Mouse (Mus musculus) ES-E14 (cell line): ENCODE results near the gene Akr1c6. TPM values are rescaled to one million over a fixed set of nuclear protein-coding genes. Genes with fewer than 3 reads are reported as not detected.

Experiments used
- DNase-seq: peaks from one replicate; pipeline ENCODE4 v3.0.0-alpha.2; 2013; ENCODE audit warnings: low read depth, low spot score
- H3K27ac ChIP-seq: 2 replicates; pipeline ENCODE4 v1.5.1; 2012; ENCODE audit warnings: low read depth, mild to moderate bottlenecking, low read length, moderate library complexity, mixed read lengths; ENCODE audit not compliant: poor library complexity, insufficient read depth, severe bottlenecking
- H3K36me3 ChIP-seq: 2 replicates; pipeline ENCODE4 v1.6.1; 2012; ENCODE audit warnings: mild to moderate bottlenecking, low read length, moderate library complexity, mixed read lengths; ENCODE audit not compliant: control insufficient read depth, poor library complexity, insufficient read depth, severe bottlenecking
- H3K4me1 ChIP-seq, 2 experiments: fragments of 150-350 bp in 1 of 2; sonication (generic) in 1 of 2; 2 replicates each; pipeline ENCODE4 v1.6.1; 2012; ENCODE audit warnings: low read length in 2 of 2, mild to moderate bottlenecking in 1 of 2, mixed read lengths in 1 of 2; ENCODE audit not compliant: control insufficient read depth in 2 of 2, insufficient read depth in 2 of 2, poor library complexity in 1 of 2
- H3K4me3 ChIP-seq, 2 experiments: fragments of 150-350 bp in 1 of 2; sonication (generic) in 1 of 2; 2 replicates each; pipeline ENCODE4 v1.5.1; 2012; ENCODE audit warnings: low read length in 2 of 2, low read depth in 1 of 2, mild to moderate bottlenecking in 1 of 2, mixed read lengths in 1 of 2; ENCODE audit not compliant: insufficient read depth in 1 of 2, poor library complexity in 1 of 2, severe bottlenecking in 1 of 2
- H3K9ac ChIP-seq: 2 replicates; pipeline ENCODE4 v1.6.1; 2012; ENCODE audit warnings: low read depth, mild to moderate bottlenecking, low read length, mixed read lengths; ENCODE audit not compliant: poor library complexity, insufficient read depth, severe bottlenecking
- H3K9me3 ChIP-seq: fragments of 150-350 bp; sonication (generic); 2 replicates; pipeline ENCODE4 v1.6.1; 2012; ENCODE audit warnings: low read depth, mild to moderate bottlenecking, low read length; ENCODE audit not compliant: control insufficient read depth, insufficient read depth
- CHD2 ChIP-seq: IDR thresholded peaks from 2 replicates; pipeline ENCODE4 v1.6.1; 2014; ENCODE audit warnings: mild to moderate bottlenecking, low read depth, low read length, inconsistent platforms
- HCFC1 ChIP-seq: IDR thresholded peaks from 2 replicates; pipeline ENCODE4 v1.6.1; 2012; ENCODE audit warnings: low read length, inconsistent platforms, borderline replicate concordance; ENCODE audit not compliant: insufficient read depth
- MAFK ChIP-seq: IDR thresholded peaks from 2 replicates; pipeline ENCODE4 v1.6.1; 2014; ENCODE audit warnings: mild to moderate bottlenecking, low read depth, low read length, inconsistent platforms; ENCODE audit not compliant: insufficient read depth
- ZC3H11A ChIP-seq: IDR thresholded peaks from 2 replicates; pipeline ENCODE4 v1.6.1; 2012; ENCODE audit warnings: low read depth, mild to moderate bottlenecking, inconsistent platforms, low read length, borderline replicate concordance
- ZNF384 ChIP-seq: IDR thresholded peaks from 2 replicates; pipeline ENCODE4 v1.6.1; 2012; ENCODE audit warnings: low read depth, low read length, inconsistent platforms
- in situ Hi-C, 2 experiments: fragments of 600-800 bp; cut with MboI; formaldehyde crosslinking; loops; one replicate each; pipeline ENCODE4 v1.15.1; 2025; ENCODE audit warnings: low sequenced_read_pairs in 2 of 2, inconsistent platforms in 1 of 2; ENCODE audit not compliant: unreplicated experiment in 2 of 2
- total RNA-seq: library from RNA; depleted of rRNA; stranded (reverse); fragments of 300-350 nt; gene quantifications from 2 replicates; pipeline ENCODE4 v1.2.3, GENCODE M21; 2012

Akr1c6 gene
- total RNA-seq, 1 experiment, result not detected

- peak; percentile 15 for DNase-seq
- no peaks in the 10 kb centered on the region for H3K36me3 ChIP-seq
- no peak for TF ChIP-seq CHD2
- no peak for TF ChIP-seq HCFC1
- no peak for TF ChIP-seq MAFK
- TF ChIP-seq ZC3H11A, result no peak
- no peak for TF ChIP-seq ZNF384
- no peak overlapping the region for H3K9ac ChIP-seq
- H3K27ac ChIP-seq, result no peak overlapping the region; the same call in 1 of the 2 replicates
- in situ Hi-C loops, result no loop called here
- H3K4me1 ChIP-seq, result no peaks in the 10 kb centered on the region; a peak in 1 of 4 replicates
- no peak overlapping the region for H3K4me3 ChIP-seq
- H3K9me3 ChIP-seq, result no peaks in the 10 kb centered on the region
Measured at GRCm38 (mm10) chr13:4400831-4401230, 33.3 kb upstream of the Akr1c6 start.

GRCm38 (mm10) chr13:4402221-4402620 is 31.9 kb upstream of the Akr1c6 start:
- Histone ChIP-seq H3K4me1 (no peaks in the 10 kb centered on the region; a peak in 1 of 4 replicates), H3K9ac (no peak overlapping the region), H3K9me3 (no peaks in the 10 kb centered on the region), H3K4me3 (no peak overlapping the region), H3K36me3 (no peaks in the 10 kb centered on the region), H3K27ac (peak overlapping the region; percentile 13; the same call in 1 of the 2 replicates)
- DNase-seq, result no peak
- TF ChIP-seq HCFC1, result no peak
- in situ Hi-C loops, result no loop called here

- Histone ChIP-seq H3K27ac (no peak overlapping the region), H3K4me3 (no peak overlapping the region), H3K9me3 (no peaks in the 10 kb centered on the region), H3K9ac (no peak overlapping the region), H3K4me1 (no peaks in the 10 kb centered on the region; a peak in 1 of 4 replicates), H3K36me3 (no peaks in the 10 kb centered on the region)
- TF ChIP-seq MAFK, result no peak
- TF ChIP-seq CHD2, result no peak
- no peak for TF ChIP-seq ZNF384
- no peak for TF ChIP-seq ZC3H11A
- TF ChIP-seq HCFC1, result no peak
- in situ Hi-C loops, result no loop called here
- no peak for DNase-seq
Measured at GRCm38 (mm10) chr13:4404726-4405125, 29.4 kb upstream of the Akr1c6 start.

GRCm38 (mm10) chr13:4406771-4407170 is 27.3 kb upstream of the Akr1c6 start:
- H3K9me3 ChIP-seq, result no peaks in the 10 kb centered on the region
- H3K27ac ChIP-seq, result no peak overlapping the region
- DNase-seq, result no peak
- TF ChIP-seq ZNF384, result no peak
- TF ChIP-seq MAFK, result no peak
- no peak for TF ChIP-seq HCFC1
- TF ChIP-seq ZC3H11A, result no peak
- TF ChIP-seq CHD2, result no peak
- in situ Hi-C loops, result no loop called here
- no peaks in the 10 kb centered on the region for H3K36me3 ChIP-seq
- H3K4me1 ChIP-seq, result no peaks in the 10 kb centered on the region
- H3K4me3 ChIP-seq, result no peak overlapping the region
- no peak overlapping the region for H3K9ac ChIP-seq

GRCm38 (mm10) chr13:4428558-4428957 is 5.5 kb upstream of the Akr1c6 start:
- Histone ChIP-seq H3K4me1 (no peaks in the 10 kb centered on the region), H3K9me3 (no peaks in the 10 kb centered on the region), H3K4me3 (no peak overlapping the region), H3K27ac (no peak overlapping the region), H3K36me3 (no peaks in the 10 kb centered on the region), H3K9ac (no peak overlapping the region)
- in situ Hi-C loops, result no loop called here
- TF ChIP-seq MAFK (no peak), CHD2 (no peak), ZC3H11A (no peak), HCFC1 (no peak), ZNF384 (no peak)
- DNase-seq, result no peak
